Mouse (Mus musculus) liver, embryonic 14.5 days (tissue): ENCODE measurements around the gene Dusp1. TPM values are rescaled to one million over a fixed set of nuclear protein-coding genes. Genes with fewer than 3 reads are reported as not detected.

ENCODE experiments used
- ATAC-seq: fragments of 200-750 bp; cut with Nextera tagmentation; 2 replicates; pipeline ENCODE4 v1.8.0; 2017; ENCODE audit warnings: moderate number of reproducible peaks, mild to moderate bottlenecking, moderate library complexity; ENCODE audit not compliant: insufficient read depth
- DNase-seq, 3 experiments: peaks; one replicate each; pipeline ENCODE4 v3.0.0-alpha.2; 2012 to 2013; ENCODE audit warnings: low read depth in 3 of 3, low spot score in 3 of 3
- H3K27ac ChIP-seq: fragments of 300-500 bp; sonication (generic); 2 replicates; pipeline ENCODE4 v1.5.1; 2014; ENCODE audit warnings: moderate library complexity, mild to moderate bottlenecking, control low read depth, inconsistent platforms
- H3K27me3 ChIP-seq: fragments of 300-500 bp; sonication (generic); 2 replicates; pipeline ENCODE4 v1.6.1; 2014; ENCODE audit warnings: mild to moderate bottlenecking, low read length, moderate library complexity; ENCODE audit not compliant: control insufficient read depth, insufficient read depth
- H3K36me3 ChIP-seq: fragments of 300-500 bp; sonication (generic); replicated peaks from 2 replicates; pipeline ENCODE4 v1.6.1; 2014; ENCODE audit warnings: low read depth; ENCODE audit not compliant: control insufficient read depth, insufficient read depth
- H3K4me1 ChIP-seq, 2 experiments: fragments of 200-500 bp in 1 of 2; fragments of 300-500 bp in 1 of 2; sonication (generic) in 1 of 2; replicated peaks; 2 replicates each; pipeline ENCODE4 v1.6.1; 2012 to 2014; ENCODE audit warnings: antibody characterized with exemption in 1 of 2, inconsistent platforms in 1 of 2, low read length in 1 of 2; ENCODE audit not compliant: control insufficient read depth in 2 of 2, insufficient read depth in 2 of 2
- H3K4me2 ChIP-seq: fragments of 300-500 bp; sonication (generic); 2 replicates; pipeline ENCODE4 v1.6.1; 2014; ENCODE audit warnings: low read depth, mild to moderate bottlenecking, control low read depth, moderate library complexity
- H3K4me3 ChIP-seq, 2 experiments: fragments of 200-500 bp in 1 of 2; fragments of 300-500 bp in 1 of 2; sonication (generic) in 1 of 2; 2 replicates each; pipeline ENCODE4 v1.5.1; 2012 to 2014; ENCODE audit warnings: low read depth in 2 of 2, low read length in 2 of 2, mild to moderate bottlenecking in 2 of 2, control low read depth in 1 of 2, inconsistent platforms in 1 of 2, moderate library complexity in 1 of 2; ENCODE audit not compliant: insufficient read depth in 1 of 2
- H3K9ac ChIP-seq: fragments of 300-500 bp; sonication (generic); replicated peaks from 2 replicates; pipeline ENCODE4 v1.6.1; 2014; ENCODE audit warnings: mild to moderate bottlenecking, control low read depth, moderate library complexity
- H3K9me3 ChIP-seq: fragments of 300-500 bp; sonication (generic); 2 replicates; pipeline ENCODE4 v1.6.1; 2016; ENCODE audit warnings: low read length, mixed read lengths; ENCODE audit not compliant: control insufficient read depth
- CTCF ChIP-seq: IDR thresholded peaks from 2 replicates; pipeline ENCODE4 v1.5.1; 2016; ENCODE audit warnings: antibody characterized with exemption, low read depth, control low read depth
- EP300 ChIP-seq: IDR thresholded peaks from 2 replicates; pipeline ENCODE4 v1.6.1; 2016; ENCODE audit warnings: antibody characterized with exemption, low read depth
- WGBS: fragments of 180-500 bp; shearing (Covaris S2); extraction: QIAGEN DNeasy Blood & Tissue Kit; methylation state at CpG from one replicate; pipeline ENCODE4 v1.1.7; 2014; ENCODE audit not compliant: insufficient replicate concordance; 5-methylcytosine and 5-hydroxymethylcytosine counted together
- polyA plus RNA-seq, 2 experiments: library from polyadenylated mRNA; depleted of rRNA in 1 of 2; stranded (reverse) in 1 of 2; unstranded in 1 of 2; fragments of >200 nt; fragmentation: Nextera tagmentation in 1 of 2; extraction: Ambion mirVana in 1 of 2; gene quantifications; 2 replicates each; pipeline versions ENCODE4 v1.2.1 to v1.2.3; 2012 to 2014

The Dusp1 gene
- polyA plus RNA-seq, 2 experiments = 25.0 to 25.9 TPM

DNA sequence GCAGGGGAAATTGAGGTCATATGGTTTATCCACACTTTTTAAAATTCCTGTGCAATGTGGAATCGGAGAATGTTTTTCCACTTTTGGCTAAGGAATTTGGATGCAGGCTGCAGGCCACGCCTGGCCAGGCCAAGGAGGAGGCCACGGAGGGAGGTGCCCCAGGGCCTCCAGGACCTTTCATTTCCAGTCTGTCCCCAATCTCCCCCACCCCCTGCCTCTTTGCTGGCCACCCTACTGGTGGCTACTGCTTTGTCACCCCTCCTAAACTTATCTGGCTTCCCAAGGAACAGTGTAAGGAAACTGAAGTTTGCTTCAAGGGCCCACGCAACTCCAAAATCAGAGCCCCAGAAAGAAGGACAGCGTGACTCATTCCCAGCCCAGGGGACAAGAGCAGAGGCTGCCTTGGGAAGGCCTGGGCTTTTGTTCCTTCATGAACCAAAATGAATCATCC lies 32.1 kb downstream of the Dusp1 start:
- Histone ChIP-seq H3K4me3 (no peak overlapping the region), H3K4me1 (peaks cover 9 to 21% of the 10 kb centered on the region in 2 experiments), H3K27me3 (no peaks in the 10 kb centered on the region), H3K36me3 (no peaks in the 10 kb centered on the region), H3K4me2 (no peak overlapping the region), H3K9ac (no peak overlapping the region), H3K27ac (no peak overlapping the region), H3K9me3 (no peaks in the 10 kb centered on the region)
- ATAC-seq = no peak
- TF ChIP-seq CTCF (no peak), EP300 (no peak)
- DNase-seq = no peak
- 66% methylated on average over 5 of the region's 5 CpGs for WGBS

DNA sequence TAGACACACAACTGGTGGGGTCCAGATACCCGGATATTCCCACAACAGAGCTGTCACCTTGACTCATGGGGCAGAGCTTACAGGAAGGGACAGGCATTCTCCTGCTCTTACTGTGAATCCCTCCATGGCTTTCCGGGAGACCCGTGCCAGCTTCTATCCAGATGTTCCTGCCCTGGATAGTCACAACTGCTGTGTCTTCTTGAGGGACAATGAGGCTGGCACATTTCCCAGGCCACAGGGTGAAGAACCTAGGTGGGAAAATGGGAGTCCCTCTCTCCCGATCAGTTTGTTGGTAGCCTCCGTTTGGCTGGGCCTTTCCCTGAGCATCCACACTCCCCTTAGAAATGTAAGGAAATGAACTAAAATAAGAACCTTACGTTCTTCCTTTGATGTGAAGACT lies 33.2 kb downstream of the Dusp1 start:
- Histone ChIP-seq H3K27me3 (no peaks in the 10 kb centered on the region), H3K36me3 (no peaks in the 10 kb centered on the region), H3K4me1 (peaks cover 0 to 10% of the 10 kb centered on the region in 2 experiments; a peak in 3 of 4 replicates), H3K9ac (no peak overlapping the region), H3K4me2 (no peak overlapping the region), H3K4me3 (no peak overlapping the region), H3K9me3 (no peaks in the 10 kb centered on the region), H3K27ac (no peak overlapping the region)
- no peak for TF ChIP-seq CTCF
- no peak for TF ChIP-seq EP300
- ATAC-seq (no peak), DNase-seq (no peak)
- 82% methylated on average over 6 of the region's 6 CpGs for WGBS

DNA sequence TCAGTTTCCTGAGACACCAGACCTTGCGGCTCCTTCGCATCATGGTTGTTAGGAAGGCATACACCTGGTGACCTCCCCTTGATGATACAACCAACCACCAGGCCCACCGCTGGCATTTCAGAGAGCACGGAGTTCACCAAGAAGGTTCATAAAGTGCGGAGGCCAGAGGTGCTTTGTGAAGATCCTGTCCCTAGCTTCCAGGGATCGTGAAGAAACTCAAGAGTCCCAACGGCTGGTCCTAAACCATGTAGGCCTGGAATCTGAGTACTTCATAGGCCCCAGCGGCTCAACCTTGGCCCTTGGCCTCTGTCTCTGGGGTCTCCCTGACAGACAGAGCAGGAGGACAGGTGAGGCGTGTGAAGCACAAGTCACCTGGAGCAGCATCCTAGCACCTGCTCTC lies 34.6 kb downstream of the Dusp1 start:
- no peak overlapping the region for H3K4me3 ChIP-seq
- H3K27ac ChIP-seq = no peak overlapping the region
- peaks cover 0 to 9% of the 10 kb centered on the region in 2 experiments; a peak in 2 of 4 replicates for H3K4me1 ChIP-seq
- no peak overlapping the region for H3K9ac ChIP-seq
- H3K36me3 ChIP-seq = no peaks in the 10 kb centered on the region
- WGBS = 81% methylated on average over 9 of the region's 9 CpGs
- DNase-seq (no peak), ATAC-seq (no peak)
- TF ChIP-seq CTCF = no peak
- TF ChIP-seq EP300 = no peak
- H3K27me3 ChIP-seq = no peaks in the 10 kb centered on the region
- H3K4me2 ChIP-seq = no peak overlapping the region
- H3K9me3 ChIP-seq = no peaks in the 10 kb centered on the region

DNA sequence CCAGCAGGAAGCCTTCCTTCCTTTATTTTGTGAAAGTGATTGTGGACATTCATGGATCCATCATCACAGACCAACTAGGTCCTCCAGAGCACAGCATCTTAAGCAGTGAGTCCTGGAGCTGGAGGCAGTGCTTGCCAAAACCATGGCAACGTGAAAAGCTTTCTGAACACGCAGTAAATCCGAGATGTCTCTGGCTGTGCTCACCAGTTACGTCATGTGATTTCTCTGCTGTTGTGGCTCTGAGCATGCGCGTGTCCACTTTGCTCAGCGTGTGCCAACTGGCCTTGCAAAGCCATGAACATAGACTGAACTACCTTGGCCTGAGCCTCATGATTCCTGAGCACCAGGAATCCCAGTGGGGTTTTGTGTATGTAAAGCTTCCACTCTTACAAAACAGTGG lies 36.6 kb downstream of the Dusp1 start:
- DNase-seq = no peak
- ATAC-seq = no peak
- Histone ChIP-seq H3K4me3 (no peak overlapping the region), H3K4me1 (peaks cover 0 to 4% of the 10 kb centered on the region in 2 experiments; a peak in 1 of 4 replicates), H3K9ac (no peak overlapping the region), H3K36me3 (no peaks in the 10 kb centered on the region), H3K27me3 (no peaks in the 10 kb centered on the region), H3K27ac (no peak overlapping the region), H3K9me3 (no peaks in the 10 kb centered on the region), H3K4me2 (no peak overlapping the region)
- no peak for TF ChIP-seq EP300
- no peak for TF ChIP-seq CTCF
- WGBS = 82% methylated on average over 7 of the region's 7 CpGs

DNA sequence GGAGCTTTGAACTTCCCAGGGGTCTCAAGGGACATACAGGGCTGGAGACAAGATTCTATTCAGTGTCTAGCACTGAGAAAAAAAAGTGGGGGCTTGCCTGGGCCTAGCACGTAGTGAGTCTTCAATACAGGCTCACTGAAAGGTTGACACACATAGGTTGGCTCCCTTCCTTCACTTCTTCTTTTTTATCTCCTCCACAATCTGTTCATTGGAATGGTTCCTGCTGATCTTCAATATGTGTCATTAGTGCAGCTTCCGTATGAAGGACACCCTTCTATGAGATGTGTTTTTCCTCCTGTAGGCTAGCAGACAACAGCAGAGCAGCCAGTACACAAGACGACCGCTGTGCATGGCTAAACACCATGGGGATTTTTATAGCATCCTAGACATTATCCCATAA lies 37.1 kb downstream of the Dusp1 start:
- H3K4me1 ChIP-seq = peaks cover 0 to 4% of the 10 kb centered on the region in 2 experiments; a peak in 1 of 4 replicates
- no peaks in the 10 kb centered on the region for H3K9me3 ChIP-seq
- no peak overlapping the region for H3K9ac ChIP-seq
- WGBS = 76% methylated on average over 4 of the region's 4 CpGs
- DNase-seq (no peak), ATAC-seq (no peak)
- no peaks in the 10 kb centered on the region for H3K36me3 ChIP-seq
- H3K4me2 ChIP-seq = no peak overlapping the region
- no peak overlapping the region for H3K27ac ChIP-seq
- H3K4me3 ChIP-seq = no peak overlapping the region
- TF ChIP-seq CTCF (no peak), EP300 (no peak)
- no peaks in the 10 kb centered on the region for H3K27me3 ChIP-seq
